Mouse (Mus musculus): Measurements from ENCODE around the gene Mgat4b.

Gene Mgat4b

DNA sequence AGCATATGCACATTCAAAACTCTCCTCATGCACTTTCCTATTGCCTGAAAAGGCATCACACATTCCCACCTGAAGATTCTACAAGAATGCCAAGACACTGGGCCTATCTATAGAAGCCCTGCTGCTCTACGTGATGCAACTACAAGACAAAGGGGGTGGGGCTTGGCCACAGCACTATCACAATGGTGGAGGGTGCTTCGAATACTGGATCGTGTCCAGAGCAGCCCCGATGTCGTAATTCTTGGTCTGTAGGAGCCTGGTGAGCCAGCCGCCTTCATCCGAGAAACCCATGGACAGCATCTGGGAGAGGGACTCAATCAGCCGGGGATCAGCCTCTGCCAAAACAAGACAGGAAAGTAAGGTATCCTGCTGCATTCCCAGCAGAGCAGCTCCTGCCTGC is 10.1 kb upstream of the Mgat4b start:
- DNase-seq (ENCODE audit: low spot score in 2 of 2) = no peak

DNA sequence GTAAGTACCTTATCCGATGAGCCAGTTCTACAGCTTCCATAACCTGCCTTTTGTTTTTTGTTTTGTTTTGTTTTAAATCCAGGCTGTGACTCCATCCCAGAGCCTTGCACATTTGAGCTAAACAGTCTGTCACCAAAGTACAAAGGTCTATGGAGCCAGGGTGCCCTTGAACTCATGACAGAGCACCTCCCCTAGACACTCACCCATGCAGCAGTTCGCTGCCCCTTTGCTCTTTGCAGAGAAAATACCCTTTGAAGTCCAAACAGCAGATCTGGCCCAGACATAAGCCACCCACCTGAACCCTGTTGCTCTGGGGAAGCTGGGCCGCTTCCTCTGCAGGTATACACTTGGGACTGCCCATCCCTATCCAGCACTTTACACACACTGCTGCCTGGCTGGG is 9.1 kb upstream of the Mgat4b start:
- DNase-seq (ENCODE audit: low spot score in 2 of 2) = no peak

- no peak for DNase-seq (ENCODE audit: low spot score in 2 of 2)
Measured at GRCm38 (mm10) chr11:50203302-50203827, 7.3 kb upstream of the Mgat4b start.

DNA sequence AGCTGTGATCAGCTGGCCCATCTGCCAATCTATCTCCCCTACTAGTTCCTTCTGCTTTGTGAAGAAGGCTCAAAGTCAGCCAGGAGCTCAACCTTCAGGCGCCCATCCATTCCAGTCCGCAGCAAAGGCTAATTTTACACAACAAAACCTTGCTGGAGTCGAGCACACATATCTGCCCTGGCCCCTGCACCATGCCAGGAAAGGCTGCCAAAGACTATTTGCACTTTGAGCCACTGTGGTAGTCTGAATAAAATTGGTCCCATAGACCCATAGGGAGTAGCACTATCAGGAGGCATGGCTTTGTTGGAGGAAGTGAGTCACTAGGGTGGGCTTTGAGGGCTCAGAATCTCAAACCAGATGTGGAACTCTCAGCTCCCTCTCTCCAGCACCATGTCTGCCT is 5.3 kb upstream of the Mgat4b start:
- no peak for DNase-seq (ENCODE audit: low spot score in 2 of 2)

DNA sequence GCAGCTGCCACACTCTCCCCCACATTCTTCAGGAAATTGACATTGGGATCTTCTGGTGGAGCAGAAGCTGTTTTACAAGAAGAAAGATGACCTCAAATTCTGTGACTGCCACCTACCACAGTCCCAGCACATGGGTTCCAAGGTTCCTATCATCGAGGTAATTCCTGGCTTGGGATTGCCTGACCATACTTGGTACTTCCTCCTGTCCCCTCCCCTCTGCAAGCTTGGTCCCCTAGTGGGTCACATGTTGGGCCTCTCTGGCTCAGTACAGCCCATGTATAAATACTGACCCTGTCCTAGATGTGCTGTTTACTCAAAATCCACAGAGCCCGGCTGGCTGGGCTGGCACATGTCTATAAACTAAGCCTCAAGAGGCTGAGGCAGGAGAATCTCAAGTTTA is 4.7 kb upstream of the Mgat4b start:
- DNase-seq (ENCODE audit: low spot score in 2 of 2) = no peak

DNA sequence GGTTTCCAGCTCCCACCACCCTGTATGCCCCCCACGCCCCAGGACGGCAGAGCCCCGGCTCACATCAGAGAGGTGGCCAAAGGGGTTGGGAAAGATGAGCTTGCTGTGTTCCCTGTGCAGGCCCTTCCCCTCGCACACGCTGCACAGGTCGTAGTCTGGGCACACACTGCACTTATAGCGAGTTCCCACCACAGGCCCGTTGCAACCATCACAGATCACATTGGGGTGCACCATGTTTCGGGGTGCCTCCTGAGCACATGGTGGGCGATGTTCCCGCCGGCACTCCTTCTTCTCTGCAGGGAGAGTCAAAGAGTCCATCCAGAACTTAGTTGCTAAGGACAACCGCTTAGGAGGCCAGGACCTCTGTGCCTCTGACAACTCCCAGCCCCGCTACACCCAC is 3.3 kb upstream of the Mgat4b start:
- DNase-seq (ENCODE audit: low spot score in 2 of 2) = no peak

DNA sequence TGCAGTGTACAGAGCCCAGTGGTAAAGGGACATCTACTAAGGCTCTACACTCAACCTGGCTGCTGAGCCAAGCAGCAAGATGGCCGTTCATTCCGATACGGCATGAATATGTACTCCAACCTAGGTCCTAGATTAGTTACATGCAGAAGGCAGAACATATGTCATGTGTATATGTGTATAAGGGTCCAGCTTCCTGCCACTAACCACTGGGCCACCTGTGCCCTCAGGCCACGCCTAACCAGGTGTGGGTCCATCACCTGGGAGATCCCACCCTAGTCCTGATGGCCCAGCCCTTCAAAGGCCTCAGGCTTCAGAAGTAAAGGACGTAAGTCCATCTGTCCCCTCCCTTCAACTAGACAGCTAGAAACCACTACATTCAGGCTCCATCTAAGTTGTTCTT is 2.7 kb upstream of the Mgat4b start:
- no peak for DNase-seq (ENCODE audit: low spot score in 2 of 2)

- peak; percentile 91 to 94 for DNase-seq (ENCODE audit: low spot score in 2 of 2)
Measured at GRCm38 (mm10) chr11:50210101-50210504, 587 bp upstream of the Mgat4b start.

GRCm38 (mm10) chr11:50211322-50212059 is 801 bp downstream of the Mgat4b start:
- no peak for DNase-seq (ENCODE audit: low spot score in 2 of 2)

DNA sequence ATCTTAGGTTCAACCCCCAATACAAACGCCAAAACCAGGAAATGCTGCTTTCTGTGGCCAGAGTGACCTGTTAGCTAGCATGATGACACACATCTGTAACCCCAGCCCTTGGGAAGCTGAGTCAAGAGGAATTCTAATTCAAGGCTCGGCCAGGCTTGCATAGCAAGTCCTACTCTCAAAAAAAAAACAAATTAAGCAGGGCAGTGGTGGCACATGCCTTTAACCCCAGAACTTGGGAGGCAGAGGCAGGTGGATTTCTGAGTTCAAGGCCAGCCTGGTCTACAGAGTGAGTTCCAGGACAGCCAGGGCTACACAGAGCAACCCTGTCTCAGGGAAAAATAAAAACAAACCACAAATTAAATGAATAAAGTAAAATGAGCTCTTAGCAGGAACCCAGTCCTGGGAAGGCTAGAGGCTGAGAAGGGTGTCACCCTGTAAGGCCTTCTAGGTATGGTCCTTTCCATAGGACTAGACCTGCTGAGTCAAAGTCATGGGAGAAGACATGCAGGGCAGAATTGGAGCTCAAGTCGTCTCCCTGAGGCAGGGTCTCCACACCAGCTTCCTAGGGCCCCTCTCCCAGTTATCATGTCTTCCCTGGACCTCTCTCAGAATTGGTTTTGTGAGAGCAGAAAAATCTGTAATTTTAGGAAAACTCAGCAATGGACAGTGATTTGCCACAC is 1.5 kb downstream of the Mgat4b start:
- no peak for DNase-seq (ENCODE audit: low spot score in 2 of 2)

- DNase-seq (ENCODE audit: low spot score in 2 of 2) = no peak
Measured at GRCm38 (mm10) chr11:50212848-50213758, 2.4 kb downstream of the Mgat4b start.

DNA sequence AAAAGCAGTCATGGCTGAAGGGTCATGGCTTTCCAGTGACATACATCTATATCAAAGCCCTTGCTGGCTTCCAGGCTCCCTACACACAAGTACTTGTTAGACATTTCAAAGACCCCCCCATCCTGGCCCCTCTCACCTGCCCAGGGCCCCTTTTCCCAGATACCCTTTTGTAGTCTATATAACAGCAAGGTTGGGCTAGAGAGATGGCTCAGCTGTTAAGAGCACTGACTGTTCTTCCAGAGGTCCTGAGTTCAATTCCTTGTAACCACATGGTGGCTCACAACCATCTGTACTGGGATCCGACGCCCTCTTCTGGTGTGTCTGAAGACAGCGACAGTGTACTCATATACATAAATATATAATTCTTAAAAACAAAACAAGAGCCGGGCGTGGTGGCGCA is 3.9 kb downstream of the Mgat4b start:
- DNase-seq (ENCODE audit: low spot score in 2 of 2) = no peak

DNA sequence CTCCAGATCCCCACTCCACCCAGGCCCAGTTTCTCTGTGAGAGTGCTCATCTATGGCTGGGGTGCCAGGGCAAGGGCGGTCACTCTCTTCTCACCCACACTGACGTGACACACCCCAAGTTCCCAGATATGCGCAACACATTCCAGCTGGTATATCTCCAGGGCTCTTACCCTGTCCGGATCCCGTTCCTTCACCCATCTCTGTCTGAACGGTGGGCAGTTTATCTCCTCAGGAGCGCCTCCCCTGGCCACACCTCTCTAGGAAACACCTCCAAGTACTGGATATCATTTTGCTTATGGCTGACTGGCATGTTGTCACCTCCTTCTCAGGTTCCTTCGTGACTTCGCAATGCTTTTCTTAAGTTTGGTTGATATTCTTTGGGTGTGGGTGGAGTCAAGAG is 4.9 kb downstream of the Mgat4b start:
- DNase-seq (ENCODE audit: low spot score in 2 of 2) = no peak

GRCm38 (mm10) chr11:50216724-50217366 is 6.2 kb downstream of the Mgat4b start:
- no peak for DNase-seq (ENCODE audit: low spot score in 2 of 2)

GRCm38 (mm10) chr11:50217811-50218210 is 7.1 kb downstream of the Mgat4b start:
- DNase-seq (ENCODE audit: low spot score in 2 of 2) = no peak

DNA sequence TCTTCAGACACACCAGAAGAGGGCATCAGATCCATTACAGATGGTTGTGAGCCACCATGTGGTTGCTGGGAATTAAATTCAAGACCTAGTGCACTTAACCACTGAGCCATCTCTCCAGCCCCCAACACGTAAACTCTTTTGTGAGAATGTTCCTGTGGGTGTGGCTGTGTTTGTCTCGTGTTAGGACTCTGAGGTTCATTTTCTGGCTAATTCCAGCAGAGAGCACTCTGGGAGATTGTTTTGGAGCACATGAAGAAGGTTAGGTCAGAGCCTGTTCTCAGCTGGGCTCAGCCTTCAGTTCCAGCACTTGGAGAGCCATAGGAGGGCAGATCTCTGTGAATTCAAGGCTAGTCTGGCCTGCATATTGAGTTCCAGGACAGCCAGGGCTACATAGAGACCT is 9.1 kb downstream of the Mgat4b start:
- DNase-seq (ENCODE audit: low spot score in 2 of 2) = no peak

GRCm38 (mm10) chr11:50222559-50223276 is 12.0 kb downstream of the Mgat4b start:
- no peak for DNase-seq (ENCODE audit: low spot score in 2 of 2)

DNA sequence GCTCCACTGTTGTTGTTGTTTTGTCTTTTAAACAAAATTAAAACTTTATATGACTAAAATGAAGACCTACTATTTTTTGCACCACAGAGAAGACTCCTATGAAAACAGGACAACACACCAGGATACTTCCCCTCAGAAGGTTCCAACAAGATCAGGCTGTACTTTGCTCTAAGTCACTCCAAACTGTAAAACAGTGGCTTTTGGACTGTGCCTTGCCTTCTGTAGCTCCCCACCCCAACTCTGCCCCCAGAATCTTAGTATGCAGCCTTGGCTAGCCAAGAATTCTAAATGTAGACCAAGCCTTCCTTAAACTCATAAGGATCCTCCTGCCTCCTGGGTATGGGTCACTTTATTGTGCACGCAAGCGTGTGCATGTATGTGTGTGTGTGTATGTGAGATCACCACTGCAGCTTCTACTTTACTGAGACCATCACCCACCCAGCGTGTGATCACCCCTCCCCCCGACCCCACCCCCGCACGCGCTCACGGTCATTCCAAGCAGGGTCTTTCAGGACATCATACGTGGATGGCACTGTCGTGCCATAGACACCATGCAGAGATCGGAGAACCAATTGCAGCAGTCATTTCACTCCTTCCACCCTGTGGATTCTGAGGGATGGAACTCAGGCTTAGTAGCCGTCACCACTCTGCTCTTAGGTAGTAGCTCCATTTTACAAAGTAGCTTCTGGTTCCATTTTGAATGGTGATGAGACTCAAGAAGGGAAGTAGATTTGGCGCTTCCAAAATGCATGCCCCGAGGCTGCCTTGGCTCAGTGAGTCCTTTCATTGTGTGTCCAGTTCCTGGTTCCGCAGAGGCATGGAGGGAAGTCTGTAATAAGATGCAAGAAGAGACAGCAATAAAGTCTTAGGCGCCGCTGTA is 13.3 kb downstream of the Mgat4b start:
- DNase-seq (ENCODE audit: low spot score in 2 of 2) = no peak

DNA sequence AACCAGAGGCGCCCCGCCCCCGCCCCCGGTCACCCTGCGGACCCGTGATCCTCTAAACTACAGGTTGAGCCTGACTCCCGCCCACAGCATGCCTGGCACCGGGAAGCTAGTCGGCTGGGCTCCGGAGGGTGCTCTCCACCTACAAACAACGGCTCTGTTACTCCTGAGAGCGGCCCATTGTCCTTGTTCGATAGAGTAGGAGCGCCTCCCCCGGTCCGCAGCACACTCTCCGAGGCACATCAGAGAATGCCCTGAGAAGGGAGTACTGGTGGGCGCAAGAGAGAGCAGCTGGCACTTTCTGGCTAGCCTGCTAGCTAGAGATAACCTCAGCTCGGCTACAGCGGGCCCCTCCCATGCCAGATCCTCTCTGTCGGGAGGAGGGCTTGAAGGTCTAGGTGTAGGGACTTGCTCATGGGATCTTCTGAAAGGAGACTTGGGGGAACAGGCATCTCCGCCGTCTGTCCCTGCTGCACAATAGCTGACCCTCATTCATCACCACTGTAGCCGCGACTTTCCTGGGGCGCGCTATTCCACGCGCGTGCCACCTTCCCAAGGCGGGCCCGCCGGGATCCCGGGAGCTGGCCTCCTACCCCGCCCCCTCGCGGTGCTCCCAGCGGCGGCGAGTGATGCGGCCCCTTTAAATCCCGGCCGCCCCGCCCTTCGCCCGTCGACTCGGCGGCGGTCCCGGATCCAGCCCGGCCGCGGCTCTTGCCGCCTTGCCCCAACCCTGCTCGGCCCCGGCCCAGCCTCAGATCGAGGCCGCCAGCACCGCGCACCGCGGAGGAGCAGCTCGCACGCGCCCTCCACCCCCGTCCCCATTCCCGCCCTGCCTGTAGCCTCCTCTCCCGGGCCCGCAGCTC is 14.2 kb downstream of the Mgat4b start:
- peak; percentile 33 to 46 for DNase-seq (ENCODE audit: low spot score in 2 of 2)

Measured in thymus, postnatal 10 days (tissue).